Mouse (Mus musculus): ENCODE measurements around the gene Ube2z. TPM values are rescaled to one million over a fixed set of nuclear protein-coding genes. Genes with fewer than 3 reads are reported as not detected.
"Not testable (repeated sequence)": the region's sequence is repeated elsewhere in the genome, so short reads cannot be mapped to it uniquely, and the experiment has no call there.

Gene Ube2z
- polyA plus RNA-seq (2016; fragmentation: Nextera tagmentation; extraction: Ambion mirVana) = 35.1 and 42.2 TPM in 2 replicates

DNA sequence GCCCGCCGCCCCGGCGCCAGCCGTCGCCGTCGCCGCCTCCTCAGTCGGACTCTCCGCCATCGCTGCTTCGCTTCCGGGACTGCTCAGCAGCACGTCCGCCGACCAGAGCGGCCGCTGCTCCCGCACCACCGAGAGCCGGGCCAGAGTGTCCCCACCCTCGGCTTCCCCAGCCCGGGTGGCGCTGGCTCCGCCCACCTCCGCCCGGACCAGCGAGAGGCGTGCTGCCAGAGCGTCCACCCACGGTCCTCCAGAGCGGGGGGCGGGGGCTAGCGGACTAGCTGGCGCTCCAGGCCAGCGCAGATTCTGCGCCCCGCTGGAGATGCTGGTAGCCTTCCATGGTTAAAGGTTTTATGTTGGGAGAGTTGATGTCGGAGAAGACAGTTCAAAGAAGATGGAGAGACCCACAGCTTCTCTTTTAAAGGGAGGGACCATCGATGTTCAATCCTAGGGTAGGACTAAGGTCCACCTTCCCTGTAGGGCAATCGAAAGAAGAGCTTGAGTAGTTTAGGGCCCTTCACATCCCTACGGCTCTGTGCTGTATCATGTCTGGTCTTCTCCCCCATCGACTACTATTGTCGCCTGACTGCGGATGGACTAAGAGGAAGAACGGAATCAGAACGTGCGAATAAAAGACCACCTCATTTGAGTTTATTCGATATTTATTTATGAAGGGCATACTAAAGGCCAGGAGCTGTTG is at the start of gene Ube2z:
Gene Ube2z (minus strand): TSS at position 174 of the 697 bp plus-strand sequence.
- H3K36me3 ChIP-seq = peaks cover 14% of the 10 kb centered on the region

DNA sequence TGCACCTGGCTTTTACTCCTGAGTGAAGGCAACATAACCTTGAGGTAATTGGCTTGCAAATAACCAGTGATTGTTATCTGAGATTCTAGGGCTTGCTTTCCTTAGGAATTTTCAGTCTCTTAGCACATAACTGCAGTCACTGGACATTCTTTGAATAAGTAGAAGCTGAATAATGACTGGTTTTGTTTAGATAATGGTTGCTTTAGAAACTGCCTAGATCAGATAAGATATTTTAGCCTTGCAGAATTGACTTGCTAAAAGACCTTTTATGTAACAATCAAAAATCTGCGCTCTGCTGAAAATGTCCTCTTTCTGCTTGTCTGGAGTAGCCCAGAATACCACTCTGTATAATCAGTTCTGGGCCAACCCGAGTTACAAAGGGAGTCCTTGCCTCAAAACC is 48.9 kb upstream of the Ube2z start:
- 70% methylated on average over 2 of the region's 2 CpGs for WGBS
- H3K27me3 ChIP-seq (replicated peaks) = no peaks in the 10 kb centered on the region
- H3K27ac ChIP-seq = no peak overlapping the region
- no peaks in the 10 kb centered on the region for H3K4me1 ChIP-seq
- H3K9ac ChIP-seq = no peak overlapping the region
- no peak overlapping the region for H3K4me2 ChIP-seq (replicated peaks)
- no peaks in the 10 kb centered on the region for H3K9me3 ChIP-seq
- no peaks in the 10 kb centered on the region for H3K36me3 ChIP-seq
- no peak overlapping the region for H3K4me3 ChIP-seq
- no peak for ATAC-seq (ENCODE audit: low FRiP score, low read depth)

More for the DNA sequence above, at the start of gene Ube2z:
- ATAC-seq (ENCODE audit: low FRiP score, low read depth) = peak; percentile 98
- 4% methylated on average over 50 of the region's 50 CpGs for WGBS
- Histone ChIP-seq H3K9ac (peak within 1 kb of the TSS; percentile 92), H3K4me3 (peak within 1 kb of the TSS; percentile 97), H3K9me3 (no peaks in the 10 kb centered on the region), H3K27ac (peak within 1 kb of the TSS; percentile 26; the same call in 1 of the 2 replicates), H3K4me2 (replicated peaks) (peak within 1 kb of the TSS; percentile 85), H3K27me3 (replicated peaks) (no peaks in the 10 kb centered on the region), H3K4me1 (peaks cover 22% of the 10 kb centered on the region)

- 46% methylated on average over 14 of the region's 14 CpGs for WGBS
- ATAC-seq (ENCODE audit: low FRiP score, low read depth) = no peak
- H3K9me3 ChIP-seq = no peaks in the 10 kb centered on the region
These were observed 46.6 kb upstream of the Ube2z start, which contains the start of gene Calcoco2 for GRCm38 (mm10) chr11:96111751-96112150. Gene Calcoco2 (minus strand): TSS chr11:96111964.

GRCm38 (mm10) chr11:96110950-96111349 is 45.8 kb upstream of the Ube2z start:
- H3K36me3 ChIP-seq; H3K9ac ChIP-seq; ATAC-seq (ENCODE audit: low FRiP score, low read depth); H3K9me3 ChIP-seq; H3K4me2 ChIP-seq (replicated peaks); H3K4me1 ChIP-seq; H3K27ac ChIP-seq; H3K4me3 ChIP-seq; H3K27me3 ChIP-seq (replicated peaks): not testable (repeated sequence)
- 69% methylated on average over 2 of the region's 2 CpGs for WGBS

More at GRCm38 (mm10) chr11:96111751-96112150, 46.6 kb upstream of the Ube2z start, which contains the start of gene Calcoco2:
- Histone ChIP-seq H3K36me3 (no peaks in the 10 kb centered on the region), H3K4me1 (no peaks in the 10 kb centered on the region), H3K27ac (no peak within 1 kb of the TSS), H3K4me2 (replicated peaks) (no peak within 1 kb of the TSS), H3K27me3 (replicated peaks) (no peaks in the 10 kb centered on the region), H3K9ac (no peak within 1 kb of the TSS), H3K4me3 (no peak within 1 kb of the TSS)

DNA sequence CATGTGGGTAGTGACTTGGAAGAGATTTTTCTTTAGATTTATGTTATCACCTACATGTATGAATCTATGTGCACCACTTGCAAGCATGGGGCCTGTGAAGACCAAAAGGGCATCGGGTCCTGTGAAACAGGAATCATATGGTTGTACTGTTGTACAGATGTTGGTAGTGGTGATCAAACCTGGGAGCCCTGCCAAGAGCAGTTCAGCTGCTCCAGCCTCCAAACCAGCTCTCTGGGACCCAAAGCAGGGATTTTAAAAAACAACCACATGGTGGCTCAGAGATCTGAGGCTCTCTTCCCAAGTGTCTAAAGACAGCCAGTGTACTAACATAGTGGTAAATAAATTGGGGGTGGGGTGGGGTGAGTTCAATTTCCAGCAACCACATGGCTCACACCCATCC is 43.2 kb upstream of the Ube2z start:
- Histone ChIP-seq H3K4me3 (no peak overlapping the region), H3K36me3 (no peaks in the 10 kb centered on the region), H3K4me2 (replicated peaks) (no peak overlapping the region), H3K27ac (no peak overlapping the region), H3K9ac (no peak overlapping the region), H3K4me1 (no peaks in the 10 kb centered on the region), H3K27me3 (replicated peaks) (no peaks in the 10 kb centered on the region), H3K9me3 (no peaks in the 10 kb centered on the region)
- 81% methylated on average over 1 of the region's 1 CpGs for WGBS
- no peak for ATAC-seq (ENCODE audit: low FRiP score, low read depth)

GRCm38 (mm10) chr11:96093361-96093760 is 28.2 kb upstream of the Ube2z start:
- Histone ChIP-seq H3K36me3 (no peaks in the 10 kb centered on the region), H3K4me3 (no peak overlapping the region), H3K9me3 (no peaks in the 10 kb centered on the region), H3K4me2 (replicated peaks) (no peak overlapping the region), H3K4me1 (no peaks in the 10 kb centered on the region), H3K9ac (no peak overlapping the region), H3K27ac (no peak overlapping the region), H3K27me3 (replicated peaks) (0 out of 2 replicates have a peak, but pooled peaks cover 4% of the 10 kb centered on the region)
- 12% methylated on average over 3 of the region's 3 CpGs for WGBS
- ATAC-seq (ENCODE audit: low FRiP score, low read depth) = no peak

- Histone ChIP-seq H3K9ac (no peak overlapping the region), H3K4me1 (no peaks in the 10 kb centered on the region), H3K4me2 (replicated peaks) (no peak overlapping the region), H3K9me3 (no peaks in the 10 kb centered on the region), H3K36me3 (no peaks in the 10 kb centered on the region), H3K27me3 (replicated peaks) (0 out of 2 replicates have a peak, but pooled peaks cover 4% of the 10 kb centered on the region), H3K4me3 (no peak overlapping the region), H3K27ac (no peak overlapping the region)
- no peak for ATAC-seq (ENCODE audit: low FRiP score, low read depth)
- 46% methylated on average over 7 of the region's 7 CpGs for WGBS
These were observed 27.6 kb upstream of the Ube2z start for GRCm38 (mm10) chr11:96092674-96093291.

DNA sequence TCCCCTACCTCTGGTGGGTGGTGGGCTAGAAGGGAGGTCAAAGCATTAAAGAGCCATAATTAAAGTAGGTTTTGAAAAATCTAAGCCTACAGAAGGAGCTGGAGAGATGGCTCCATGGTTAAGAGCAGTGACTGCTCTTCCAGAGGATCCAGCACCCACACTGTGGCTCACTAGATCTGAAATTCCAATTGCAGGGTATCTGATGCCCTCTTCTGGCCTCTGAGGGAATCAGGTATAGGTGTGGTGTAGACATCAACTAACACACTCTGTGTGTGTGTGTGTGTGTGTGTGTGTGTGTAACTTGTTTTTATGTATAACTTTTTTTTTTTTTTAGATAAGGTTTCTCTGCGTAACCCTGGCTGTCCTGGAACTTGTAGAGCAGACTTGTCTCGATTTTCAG is 25.9 kb upstream of the Ube2z start:
- Histone ChIP-seq H3K4me1 (no peaks in the 10 kb centered on the region), H3K36me3 (no peaks in the 10 kb centered on the region), H3K27me3 (replicated peaks) (0 out of 2 replicates have a peak, but pooled peaks cover 4% of the 10 kb centered on the region), H3K9ac (no peak overlapping the region), H3K9me3 (no peaks in the 10 kb centered on the region), H3K27ac (no peak overlapping the region), H3K4me2 (replicated peaks) (no peak overlapping the region), H3K4me3 (no peak overlapping the region)
- 71% methylated on average over 2 of the region's 2 CpGs for WGBS
- ATAC-seq (ENCODE audit: low FRiP score, low read depth) = no peak

DNA sequence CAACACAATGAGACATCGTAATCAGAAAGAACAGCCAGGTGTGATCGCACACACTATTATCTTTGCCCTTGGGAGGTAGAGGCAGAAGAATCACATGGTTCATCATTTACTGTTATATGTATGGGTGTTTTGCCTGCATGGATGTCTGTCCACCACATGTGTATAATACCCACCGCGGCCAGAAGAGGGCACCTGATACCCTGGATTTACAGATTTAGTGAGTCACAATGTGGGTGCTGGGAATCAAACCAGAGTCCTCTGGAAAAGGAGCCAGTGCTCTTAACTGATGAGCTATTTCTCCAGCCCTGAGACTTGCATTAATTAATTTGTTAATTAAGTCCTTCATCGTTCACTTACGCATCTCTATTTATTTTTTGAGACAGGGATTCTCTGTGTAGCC is 22.8 kb upstream of the Ube2z start:
- 87% methylated on average over 6 of the region's 6 CpGs for WGBS
- ATAC-seq (ENCODE audit: low FRiP score, low read depth) = no peak

DNA sequence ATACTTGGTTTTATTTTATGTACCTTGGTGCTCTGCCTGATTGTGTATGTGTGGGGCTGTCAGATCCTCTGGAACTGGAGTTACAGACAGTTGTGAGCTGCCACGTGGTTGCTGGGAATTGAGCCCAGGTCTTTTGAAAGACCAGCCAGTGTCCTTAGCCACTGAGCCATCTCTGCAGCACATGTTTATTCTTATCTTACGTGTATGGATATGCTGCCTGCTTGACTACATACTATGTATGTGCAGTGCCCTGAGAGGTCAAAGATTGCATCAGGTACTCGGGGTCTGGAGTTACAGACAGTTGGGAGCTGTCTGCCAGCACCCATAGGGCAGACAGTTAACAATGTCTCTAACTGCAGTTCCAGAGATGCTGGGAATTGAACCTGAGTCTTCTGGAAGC is 17.5 kb upstream of the Ube2z start:
- Histone ChIP-seq H3K4me3 (no peak overlapping the region), H3K27ac (no peak overlapping the region), H3K4me2 (replicated peaks) (no peak overlapping the region), H3K36me3 (no peaks in the 10 kb centered on the region), H3K9me3 (no peaks in the 10 kb centered on the region), H3K27me3 (replicated peaks) (no peaks in the 10 kb centered on the region), H3K9ac (no peak overlapping the region), H3K4me1 (no peaks in the 10 kb centered on the region)
- 78% methylated on average over 3 of the region's 3 CpGs for WGBS
- no peak for ATAC-seq (ENCODE audit: low FRiP score, low read depth)

More for the DNA sequence above, 22.8 kb upstream of the Ube2z start:
- H3K4me3 ChIP-seq = no peak overlapping the region
- H3K4me2 ChIP-seq (replicated peaks) = no peak overlapping the region
- H3K9me3 ChIP-seq = no peaks in the 10 kb centered on the region
- no peaks in the 10 kb centered on the region for H3K36me3 ChIP-seq
- H3K27me3 ChIP-seq (replicated peaks) = 0 out of 2 replicates have a peak, but pooled peaks cover 3% of the 10 kb centered on the region
- no peak overlapping the region for H3K9ac ChIP-seq
- H3K4me1 ChIP-seq = no peaks in the 10 kb centered on the region
- no peak overlapping the region for H3K27ac ChIP-seq

DNA sequence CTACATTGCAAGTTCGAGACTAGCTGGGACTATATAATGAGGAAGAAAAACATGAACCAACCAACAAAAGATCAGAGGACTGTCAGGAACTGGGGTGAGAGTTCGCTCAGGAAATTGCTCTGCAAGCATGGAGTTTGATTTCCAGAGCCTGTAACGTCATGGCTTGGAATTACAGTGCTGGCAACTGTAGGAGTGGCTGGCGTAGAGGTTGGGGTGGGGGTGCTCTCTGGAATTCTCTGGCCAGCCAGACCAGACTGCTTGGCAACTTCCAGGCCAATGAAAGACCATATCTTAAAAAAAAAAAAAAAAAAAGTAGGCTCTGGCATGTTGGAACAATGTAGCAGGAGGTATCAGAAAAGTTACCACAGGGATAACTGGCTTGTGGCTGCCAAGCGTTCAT is 15.5 kb upstream of the Ube2z start:
- Histone ChIP-seq H3K4me2 (replicated peaks) (no peak overlapping the region), H3K27me3 (replicated peaks) (no peaks in the 10 kb centered on the region), H3K36me3 (no peaks in the 10 kb centered on the region), H3K4me3 (no peak overlapping the region), H3K4me1 (no peaks in the 10 kb centered on the region), H3K9ac (no peak overlapping the region), H3K27ac (no peak overlapping the region), H3K9me3 (no peaks in the 10 kb centered on the region)
- WGBS = 85% methylated on average over 5 of the region's 5 CpGs
- no peak for ATAC-seq (ENCODE audit: low FRiP score, low read depth)

DNA sequence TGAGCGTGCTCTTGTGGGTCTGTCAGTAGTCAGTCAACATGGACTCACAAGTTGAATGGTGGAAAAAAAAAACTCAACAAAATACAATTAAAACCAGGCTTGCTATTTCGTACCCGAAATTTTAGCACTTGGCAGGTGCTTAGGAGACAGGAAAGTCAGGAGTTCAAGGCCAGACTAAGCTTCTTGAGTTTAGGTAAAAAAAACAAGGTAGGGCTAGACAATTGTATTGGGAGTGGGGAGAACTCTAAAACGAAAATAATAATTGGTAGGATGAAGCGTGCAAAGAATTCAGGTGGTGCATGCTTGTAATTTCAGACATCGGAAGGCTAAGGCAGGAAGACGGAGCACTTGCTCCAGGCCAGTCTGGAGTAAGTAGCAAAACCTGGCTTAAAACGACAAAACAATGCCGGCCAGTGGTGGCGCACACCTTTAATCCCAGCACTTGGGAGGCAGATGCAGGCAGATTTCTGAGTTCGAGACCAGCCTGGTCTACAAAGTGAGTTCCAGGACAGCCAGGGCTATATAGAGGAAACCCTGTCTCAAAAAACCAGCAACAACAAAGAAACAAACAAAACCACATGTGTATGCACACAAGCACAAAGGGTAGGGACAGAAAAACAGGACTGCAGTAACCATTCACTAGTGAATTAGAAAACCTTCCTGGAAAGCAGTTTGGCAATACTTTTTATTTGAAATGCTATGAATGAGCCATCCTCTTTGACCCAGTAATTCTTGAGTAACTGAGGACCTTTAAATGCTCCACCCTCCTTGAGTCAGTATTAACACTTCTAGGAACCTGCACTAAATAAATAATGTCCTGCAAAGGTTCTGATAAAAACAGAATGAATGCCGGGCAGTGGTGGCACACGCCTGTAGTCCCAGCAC is 11.3 kb upstream of the Ube2z start:
- no peak overlapping the region for H3K9ac ChIP-seq
- H3K27me3 ChIP-seq (replicated peaks) = no peaks in the 10 kb centered on the region
- ATAC-seq (ENCODE audit: low FRiP score, low read depth) = no peak
- 68% methylated on average over 13 of the region's 13 CpGs for WGBS
- H3K4me1 ChIP-seq = peaks cover 13% of the 10 kb centered on the region
- no peak overlapping the region for H3K27ac ChIP-seq
- H3K36me3 ChIP-seq = peaks cover 6% of the 10 kb centered on the region; the same call in 1 of the 2 replicates
- H3K9me3 ChIP-seq = no peaks in the 10 kb centered on the region
- peak overlapping the region; percentile 54 for H3K4me2 ChIP-seq (replicated peaks)
- peak overlapping the region; percentile 12 for H3K4me3 ChIP-seq
